ENCODE assay signal across 31 mouse cellular contexts in genomic region chr2:127390846-127391245, GRCm38 (mm10). TPM values are rescaled to one million over a fixed set of nuclear protein-coding genes. Genes with fewer than 3 reads are reported as not detected.
A peak's percentile ranks its signal among the peaks of the same experiment; 100 is the strongest.
DNase-seq lines count a peak whose midpoint lies in the region; ATAC-seq and TF ChIP-seq lines count a peak whose summit lies in the region.
"Had no signal": no experiment of that assay in that cellular context is flagged by ENCODE, and none has a peak within 500 bp of the region (broad histone marks: within the 10 kb centered on the region; RNA-seq: fewer than 3 reads in every experiment).

No protein-coding gene starts in this region.

- WGBS in hindbrain, embryonic 11.5 days, result 66% methylated on average over 4 of the region's 4 CpGs
- WGBS in hindbrain, embryonic 13.5 days, result 62% methylated on average over 4 of the region's 4 CpGs
- WGBS in hindbrain, embryonic 16.5 days, result 49% methylated on average over 4 of the region's 4 CpGs
- 46% methylated on average over 4 of the region's 4 CpGs for WGBS in hindbrain, postnatal 0 days

- no peak for ATAC-seq in hindbrain, embryonic 11.5 days (ENCODE audit: low FRiP score)
- ATAC-seq in hindbrain, embryonic 13.5 days (ENCODE audit: low FRiP score), result no peak
- ATAC-seq in hindbrain, embryonic 16.5 days, result 0 out of 2 replicates have a peak, but pooled peaks have one; percentile 27
- ATAC-seq in hindbrain, postnatal 0 days, result no peak
- ATAC-seq: activated CD4-positive, CD25-positive, alpha-beta regulatory T cell, adult 4 months; CD4-positive, CD25-positive, alpha-beta regulatory T cell, adult 4 months; forebrain, embryonic 14.5 days; forebrain, embryonic 16.5 days; Patski had no signal

- H3K27me3 ChIP-seq in hindbrain, embryonic 11.5 days (ENCODE audit: control insufficient read depth, insufficient read depth, low read length), result no peaks in the 10 kb centered on the region
- H3K27me3 ChIP-seq in hindbrain, embryonic 13.5 days, result no peaks in the 10 kb centered on the region
- H3K27me3 ChIP-seq in hindbrain, embryonic 16.5 days (replicated peaks; ENCODE audit: control insufficient read depth, insufficient read depth, low read length), result no peaks in the 10 kb centered on the region
- no peaks in the 10 kb centered on the region for H3K27me3 ChIP-seq in hindbrain, postnatal 0 days (ENCODE audit: insufficient read depth, low read length)
- H3K27me3 ChIP-seq: embryonic facial prominence, embryonic 13.5 days; embryonic facial prominence, embryonic 15.5 days; forebrain, embryonic 12.5 days had no signal

- no peaks in the 10 kb centered on the region for H3K9me3 ChIP-seq in hindbrain, embryonic 11.5 days (ENCODE audit: control insufficient read depth, low read length)
- H3K9me3 ChIP-seq in hindbrain, embryonic 13.5 days, result no peaks in the 10 kb centered on the region
- no peaks in the 10 kb centered on the region for H3K9me3 ChIP-seq in hindbrain, embryonic 16.5 days (ENCODE audit: control insufficient read depth, low read length)
- no peaks in the 10 kb centered on the region for H3K9me3 ChIP-seq in hindbrain, postnatal 0 days (ENCODE audit: low read length)
- H3K9me3 ChIP-seq: embryonic facial prominence, embryonic 13.5 days; embryonic facial prominence, embryonic 15.5 days; forebrain, embryonic 10.5 days; forebrain, embryonic 12.5 days; G1E had no signal

- TF ChIP-seq POLR2A in brain, embryonic 14.5 days (IDR thresholded peaks at IDR 0.05; ENCODE audit: borderline replicate concordance, extremely low read depth, insufficient read depth, insufficient read length, poor library complexity, severe bottlenecking), result no peak

- H3K4me2 ChIP-seq in hindbrain, embryonic 11.5 days (replicated peaks; ENCODE audit: low read depth, low read length), result no peak overlapping the region
- no peak overlapping the region for H3K4me2 ChIP-seq in hindbrain, embryonic 13.5 days
- H3K4me2 ChIP-seq in hindbrain, embryonic 16.5 days (ENCODE audit: low read length), result no peak overlapping the region
- no peak overlapping the region for H3K4me2 ChIP-seq in hindbrain, postnatal 0 days (ENCODE audit: low read depth, low read length)
- H3K4me2 ChIP-seq: embryonic facial prominence, embryonic 13.5 days; embryonic facial prominence, embryonic 15.5 days; forebrain, embryonic 12.5 days had no signal

- H3K4me1 ChIP-seq in hindbrain, embryonic 11.5 days (replicated peaks; ENCODE audit: control insufficient read depth, insufficient read depth, low read length), result no peaks in the 10 kb centered on the region
- H3K4me1 ChIP-seq in hindbrain, embryonic 13.5 days (replicated peaks), result peaks cover 3% of the 10 kb centered on the region; the same call in 1 of the 2 replicates
- no peaks in the 10 kb centered on the region for H3K4me1 ChIP-seq in hindbrain, embryonic 16.5 days (ENCODE audit: control insufficient read depth, insufficient read depth, low read depth, low read length)
- H3K4me1 ChIP-seq in hindbrain, postnatal 0 days (ENCODE audit: insufficient read depth, low read length), result no peaks in the 10 kb centered on the region
- H3K4me1 ChIP-seq: embryonic facial prominence, embryonic 13.5 days; embryonic facial prominence, embryonic 15.5 days; forebrain, embryonic 10.5 days; forebrain, embryonic 12.5 days had no signal

- 0 out of 2 replicates have a peak overlapping the region, but pooled peaks have one; percentile 36 for H3K27ac ChIP-seq in hindbrain, embryonic 11.5 days (ENCODE audit: low read depth, low read length)
- no peak overlapping the region for H3K27ac ChIP-seq in hindbrain, embryonic 13.5 days
- no peak overlapping the region for H3K27ac ChIP-seq in hindbrain, embryonic 16.5 days (ENCODE audit: low read depth, low read length)
- H3K27ac ChIP-seq in hindbrain, postnatal 0 days, result no peak overlapping the region
- H3K27ac ChIP-seq: embryonic facial prominence, embryonic 13.5 days; embryonic facial prominence, embryonic 15.5 days; forebrain, embryonic 10.5 days; forebrain, embryonic 12.5 days had no signal

- no peak overlapping the region for H3K4me3 ChIP-seq in hindbrain, embryonic 11.5 days (ENCODE audit: low read depth, low read length)
- no peak overlapping the region for H3K4me3 ChIP-seq in hindbrain, embryonic 13.5 days
- no peak overlapping the region for H3K4me3 ChIP-seq in hindbrain, embryonic 16.5 days (ENCODE audit: low read length)
- H3K4me3 ChIP-seq in hindbrain, postnatal 0 days (ENCODE audit: low read length), result no peak overlapping the region
- H3K4me3 ChIP-seq: embryonic facial prominence, embryonic 13.5 days; embryonic facial prominence, embryonic 15.5 days; erythroblast, embryonic 14.5 days; forebrain, embryonic 10.5 days; forebrain, embryonic 12.5 days had no signal

- no peak for TF ChIP-seq CTCF in hindbrain, postnatal 0 days (IDR thresholded peaks at IDR 0.05; ENCODE audit: low read depth)
- TF ChIP-seq CTCF in brain, embryonic 14.5 days (IDR thresholded peaks at IDR 0.05; ENCODE audit: borderline replicate concordance, extremely low read depth, insufficient read depth, insufficient read length), result no peak

- no peaks in the 10 kb centered on the region for H3K36me3 ChIP-seq in hindbrain, embryonic 11.5 days (ENCODE audit: control insufficient read depth, insufficient read depth, low read length)
- no peaks in the 10 kb centered on the region for H3K36me3 ChIP-seq in hindbrain, embryonic 13.5 days
- no peaks in the 10 kb centered on the region for H3K36me3 ChIP-seq in hindbrain, embryonic 16.5 days (ENCODE audit: control insufficient read depth, insufficient read depth, low read length)
- no peaks in the 10 kb centered on the region for H3K36me3 ChIP-seq in hindbrain, postnatal 0 days (ENCODE audit: insufficient read depth, low read length)
- H3K36me3 ChIP-seq: embryonic facial prominence, embryonic 13.5 days; embryonic facial prominence, embryonic 15.5 days; forebrain, embryonic 10.5 days; forebrain, embryonic 12.5 days; G1E had no signal

- no peak for DNase-seq in hindbrain, embryonic 11.5 days (ENCODE audit: low spot score)
- no peak for DNase-seq in hindbrain, postnatal 0 days (ENCODE audit: low spot score)
- DNase-seq in brain, embryonic 14.5 days (ENCODE audit: low read depth), result peak; percentile 31
- no peak for DNase-seq in left cerebral cortex, adult 8-10 months (ENCODE audit: low spot score in 2 of 2)
- DNase-seq: adrenal gland, adult 8-10 months; adrenal gland, postnatal 14 days; adrenal gland, postnatal 36 days; B cell, adult 2 months; cerebellum, adult 11 months; cerebellum, adult 18-20 months; cerebellum, adult 8-10 months; cerebellum, adult 9-11 months; cerebellum, postnatal 14 days; cerebellum, postnatal 36 days; embryo, embryonic 11 days had no signal

- no peak overlapping the region for H3K9ac ChIP-seq in hindbrain, embryonic 11.5 days (ENCODE audit: low read depth, low read length)
- H3K9ac ChIP-seq in hindbrain, embryonic 13.5 days, result no peak overlapping the region
- H3K9ac ChIP-seq in hindbrain, embryonic 16.5 days (ENCODE audit: low read depth, low read length), result no peak overlapping the region
- no peak overlapping the region for H3K9ac ChIP-seq in hindbrain, postnatal 0 days (replicated peaks; ENCODE audit: low read length)
- H3K9ac ChIP-seq: embryonic facial prominence, embryonic 13.5 days; embryonic facial prominence, embryonic 15.5 days; forebrain, embryonic 12.5 days had no signal

RNA-seq across cellular contexts. Expression of gene Adra2b, which starts 27.8 kb away (rescaled TPM):
- 2.7 and 3.5 TPM in 2 replicates for polyA plus RNA-seq in hindbrain, embryonic 11.5 days (2014; fragmentation: Nextera tagmentation; extraction: Ambion mirVana)
- 0.47 and 0.55 TPM in 2 replicates for polyA plus RNA-seq in hindbrain, embryonic 13.5 days (2015; fragmentation: Nextera tagmentation; extraction: Ambion mirVana)
- polyA plus RNA-seq in hindbrain, embryonic 16.5 days (2015; fragmentation: Nextera tagmentation; extraction: Ambion mirVana), result 0.72 and 0.90 TPM in 2 replicates
- 0.47 and 0.99 TPM in 2 replicates for total RNA-seq in hindbrain, postnatal 0 days (2014; rRNA removed)
- 0.89 and 1.1 TPM in 2 replicates for polyA plus RNA-seq in hindbrain, postnatal 0 days (2015; fragmentation: Nextera tagmentation; extraction: Ambion mirVana)
- polyA plus RNA-seq in brain, embryonic 14.5 days (2012; rRNA removed), result 0.18 and 0.30 TPM in 2 replicates
- 1 to 10 TPM in 2 of 4 experiments, under 1 TPM in 2; 0.96 to 1.2 (median 1.0) TPM for total RNA-seq in left cerebral cortex, adult 8-10 months (2022)
- polyA plus RNA-seq: activated CD4-positive, CD25-positive, alpha-beta regulatory T cell, adult 4 months; CD4-positive, CD25-positive, alpha-beta regulatory T cell, adult 4 months; G1E; Patski had no signal

RNA-seq across cellular contexts. Expression of gene Gpat2, which starts 34.2 kb away (rescaled TPM):
- 0.32 TPM in 2 replicates for polyA plus RNA-seq in hindbrain, embryonic 11.5 days (2014; fragmentation: Nextera tagmentation; extraction: Ambion mirVana)
- 0.09 and 0.12 TPM in 2 replicates for polyA plus RNA-seq in hindbrain, embryonic 13.5 days (2015; fragmentation: Nextera tagmentation; extraction: Ambion mirVana)
- 0.25 and 0.28 TPM in 2 replicates for polyA plus RNA-seq in hindbrain, embryonic 16.5 days (2015; fragmentation: Nextera tagmentation; extraction: Ambion mirVana)
- total RNA-seq in hindbrain, postnatal 0 days (2014; rRNA removed), result 0.42 TPM in 1 of 2 replicates, not detected in the other
- polyA plus RNA-seq in hindbrain, postnatal 0 days (2015; fragmentation: Nextera tagmentation; extraction: Ambion mirVana), result 0.21 and 0.28 TPM in 2 replicates
- 0.07 and 0.13 TPM in 2 replicates for polyA plus RNA-seq in brain, embryonic 14.5 days (2012; rRNA removed)
- total RNA-seq in left cerebral cortex, adult 8-10 months (2022), result under 1 TPM; 0.27 to 0.63 (median 0.39) TPM
- total RNA-seq: common myeloid progenitor, adult 5-6 weeks; G1E had no signal
- polyA plus RNA-seq: embryonic facial prominence, embryonic 11.5 days; forebrain, embryonic 14.5 days; G1E had no signal

RNA-seq across cellular contexts. Expression of gene Astl, which starts 52.4 kb away (rescaled TPM):
- polyA plus RNA-seq in hindbrain, embryonic 11.5 days (2014; fragmentation: Nextera tagmentation; extraction: Ambion mirVana), result not detected in 2 replicates
- polyA plus RNA-seq in hindbrain, embryonic 13.5 days (2015; fragmentation: Nextera tagmentation; extraction: Ambion mirVana), result not detected in 2 replicates
- polyA plus RNA-seq in hindbrain, embryonic 16.5 days (2015; fragmentation: Nextera tagmentation; extraction: Ambion mirVana), result not detected in 2 replicates
- not detected in 2 replicates for total RNA-seq in hindbrain, postnatal 0 days (2014; rRNA removed)
- not detected in 2 replicates for polyA plus RNA-seq in hindbrain, postnatal 0 days (2015; fragmentation: Nextera tagmentation; extraction: Ambion mirVana)
- polyA plus RNA-seq in brain, embryonic 14.5 days (2012; rRNA removed), result 0.03 TPM in 1 of 2 replicates, not detected in the other
- not detected for total RNA-seq in left cerebral cortex, adult 8-10 months (2022)
- total RNA-seq: adrenal gland, adult 18-20 months; adrenal gland, adult 8-10 months; adrenal gland, postnatal 14 days; adrenal gland, postnatal 36 days; common myeloid progenitor, adult 5-6 weeks had no signal
- polyA plus RNA-seq: embryonic facial prominence, embryonic 15.5 days; erythroblast, embryonic 14.5 days; forebrain, embryonic 10.5 days; forebrain, embryonic 12.5 days; forebrain, embryonic 14.5 days; forebrain, embryonic 16.5 days; G1E; Patski had no signal

RNA-seq across cellular contexts. Expression of gene Fahd2a, which starts 53.5 kb away (rescaled TPM):
- polyA plus RNA-seq in hindbrain, embryonic 11.5 days (2014; fragmentation: Nextera tagmentation; extraction: Ambion mirVana), result 25.7 and 27.8 TPM in 2 replicates
- 33.3 and 37.1 TPM in 2 replicates for polyA plus RNA-seq in hindbrain, embryonic 13.5 days (2015; fragmentation: Nextera tagmentation; extraction: Ambion mirVana)
- 31.4 and 32.9 TPM in 2 replicates for polyA plus RNA-seq in hindbrain, embryonic 16.5 days (2015; fragmentation: Nextera tagmentation; extraction: Ambion mirVana)
- 29.4 and 44.4 TPM in 2 replicates for total RNA-seq in hindbrain, postnatal 0 days (2014; rRNA removed)
- polyA plus RNA-seq in hindbrain, postnatal 0 days (2015; fragmentation: Nextera tagmentation; extraction: Ambion mirVana), result 33.6 and 34.0 TPM in 2 replicates
- polyA plus RNA-seq in brain, embryonic 14.5 days (2012; rRNA removed), result 25.8 and 30.8 TPM in 2 replicates
- total RNA-seq in left cerebral cortex, adult 8-10 months (2022), result 10 to 100 TPM; 19.1 to 24.8 (median 21.9) TPM

RNA-seq across cellular contexts. Expression of gene Dusp2, which starts 54.9 kb away (rescaled TPM):
- polyA plus RNA-seq in hindbrain, embryonic 11.5 days (2014; fragmentation: Nextera tagmentation; extraction: Ambion mirVana), result 4.9 and 5.5 TPM in 2 replicates
- 7.1 and 7.2 TPM in 2 replicates for polyA plus RNA-seq in hindbrain, embryonic 13.5 days (2015; fragmentation: Nextera tagmentation; extraction: Ambion mirVana)
- 14.9 and 17.1 TPM in 2 replicates for polyA plus RNA-seq in hindbrain, embryonic 16.5 days (2015; fragmentation: Nextera tagmentation; extraction: Ambion mirVana)
- total RNA-seq in hindbrain, postnatal 0 days (2014; rRNA removed), result 8.7 and 14.3 TPM in 2 replicates
- polyA plus RNA-seq in hindbrain, postnatal 0 days (2015; fragmentation: Nextera tagmentation; extraction: Ambion mirVana), result 19.4 and 19.9 TPM in 2 replicates
- 6.5 and 7.7 TPM in 2 replicates for polyA plus RNA-seq in brain, embryonic 14.5 days (2012; rRNA removed)
- 1 to 10 TPM; 2.4 to 3.3 (median 2.5) TPM for total RNA-seq in left cerebral cortex, adult 8-10 months (2022)
- polyA plus RNA-seq: G1E had no signal
